Mouse (Mus musculus) c-Kit-positive CD71-positive TER-119-positive erythroid progenitor cells, embryonic 14.5 days (primary cell): ENCODE results near the gene Prkar2a.

Experiments
- DNase-seq: peaks from one replicate; pipeline ENCODE4 v3.0.0-alpha.2; 2013; ENCODE audit warnings: low spot score

Prkar2a gene

GRCm38 (mm10) chr9:108795762-108796161 is 106.6 kb downstream of the Prkar2a start:
- DNase-seq: peak; percentile 83

- DNase-seq: no peak
Observed at GRCm38 (mm10) chr9:108796351-108796981, 107.4 kb downstream of the Prkar2a start.

- no peak for DNase-seq
Observed at GRCm38 (mm10) chr9:108797477-108797876, 108.4 kb downstream of the Prkar2a start.

GRCm38 (mm10) chr9:108798508-108799075 is 109.5 kb downstream of the Prkar2a start:
- DNase-seq: no peak

GRCm38 (mm10) chr9:108799564-108799963 is 110.5 kb downstream of the Prkar2a start:
- no peak for DNase-seq
